Mouse (Mus musculus) right cerebral cortex, adult 18-20 months (tissue): Measurements from ENCODE around the gene Tufm.
"Not testable (repeated sequence)": the region's sequence is repeated elsewhere in the genome, so short reads cannot be mapped to it uniquely, and the experiment has no call there.

Source experiments
- DNase-seq: peaks from one replicate; pipeline ENCODE4 v3.0.0; 2022; ENCODE audit warnings: mixed read lengths

The Tufm gene

DNA sequence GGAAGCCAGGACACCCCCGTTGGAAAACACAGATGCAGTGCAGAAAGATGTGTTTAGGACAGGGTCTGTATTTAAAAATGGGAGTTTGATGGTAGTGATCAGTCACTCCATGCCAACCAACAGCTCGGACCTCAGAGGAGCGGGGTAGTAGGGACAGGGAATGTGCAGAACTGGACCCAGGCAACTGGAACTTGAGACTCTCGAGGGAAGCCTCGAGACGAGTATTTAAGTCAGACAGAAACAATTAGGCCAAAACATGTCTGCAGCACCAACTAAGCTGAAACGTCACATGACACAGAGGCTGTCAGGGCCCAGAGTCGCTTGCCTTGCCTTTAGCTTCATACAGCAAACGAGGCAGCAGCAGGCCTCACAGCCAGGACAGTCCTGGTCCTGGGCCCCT lies 21.0 kb upstream of the Tufm start:
- DNase-seq: no peak

DNA sequence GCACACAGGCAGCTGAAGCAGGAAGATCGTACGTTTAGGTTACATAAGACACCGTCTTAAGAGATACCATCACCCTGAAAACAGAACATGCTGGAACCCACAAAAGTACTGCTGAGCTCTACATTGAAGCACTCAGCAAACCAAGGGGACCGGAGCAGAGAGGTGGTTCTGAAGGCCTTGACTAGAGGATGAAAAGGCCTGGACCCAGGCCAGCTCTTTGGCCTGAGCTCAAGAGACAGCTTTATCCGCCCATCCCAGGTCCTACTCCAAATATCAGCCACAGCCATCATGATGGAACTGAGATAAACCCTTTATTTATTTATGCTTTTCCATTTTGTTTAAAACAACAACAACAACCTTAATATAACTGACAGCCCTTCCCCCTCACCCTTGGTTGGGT lies 20.5 kb upstream of the Tufm start:
- no peak for DNase-seq

DNA sequence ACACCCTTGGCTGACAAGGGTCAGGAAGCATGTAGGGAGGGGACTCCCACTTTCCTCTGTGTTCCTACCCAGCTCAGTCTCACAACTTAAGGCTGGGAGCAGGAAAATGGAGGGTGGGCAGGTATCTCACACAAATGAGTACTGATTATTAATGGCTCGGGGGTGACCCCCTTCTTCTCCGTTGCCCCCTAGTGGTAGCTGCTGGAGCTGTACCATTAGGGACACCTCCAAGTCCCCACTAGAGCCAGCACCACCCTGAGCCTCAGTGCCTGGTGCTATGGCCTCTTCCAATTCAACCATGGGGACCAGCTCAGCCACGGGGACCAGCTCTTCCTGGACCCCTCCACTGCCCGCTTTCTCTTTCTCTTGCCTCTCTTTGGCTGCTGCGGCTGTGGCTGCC lies 19.9 kb upstream of the Tufm start:
- no peak for DNase-seq

DNA sequence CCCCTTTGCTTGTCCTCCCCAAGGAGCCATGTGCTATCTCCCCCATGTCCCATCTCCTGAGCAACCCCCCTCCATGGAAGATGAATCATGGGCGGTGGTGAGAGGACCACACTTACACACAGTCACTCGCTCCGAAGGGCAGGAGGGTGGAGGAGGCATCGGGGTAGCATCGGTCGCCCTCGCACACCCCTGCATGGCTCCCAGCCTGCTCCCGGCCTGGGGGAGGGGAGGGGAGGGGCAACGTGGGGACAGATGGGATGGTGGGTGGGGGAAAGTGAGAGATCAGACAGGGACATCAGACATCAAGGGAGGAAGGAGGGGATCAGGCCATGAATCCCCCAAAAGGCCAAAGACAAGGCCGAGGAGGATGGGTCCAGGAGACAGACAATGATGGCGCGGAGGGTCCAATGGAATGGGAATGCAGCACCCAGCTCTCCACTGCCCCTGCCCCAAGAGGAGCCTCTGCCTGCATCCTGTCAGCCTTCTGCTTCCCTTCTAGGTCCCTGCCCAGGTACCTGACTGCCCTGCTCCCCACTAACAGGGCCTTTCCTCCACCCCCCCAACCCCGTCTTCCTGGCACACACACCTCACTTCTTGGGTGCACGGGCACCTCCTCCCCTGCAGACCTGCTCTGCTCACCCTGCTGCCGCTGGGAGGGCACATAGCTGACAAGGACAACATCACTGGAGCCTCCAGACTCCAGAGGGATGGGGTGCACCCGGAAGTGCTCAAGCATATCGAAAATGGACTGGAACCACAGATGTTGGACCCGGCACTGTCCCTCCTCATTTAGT lies 19.1 kb upstream of the Tufm start:
- no peak for DNase-seq

DNA sequence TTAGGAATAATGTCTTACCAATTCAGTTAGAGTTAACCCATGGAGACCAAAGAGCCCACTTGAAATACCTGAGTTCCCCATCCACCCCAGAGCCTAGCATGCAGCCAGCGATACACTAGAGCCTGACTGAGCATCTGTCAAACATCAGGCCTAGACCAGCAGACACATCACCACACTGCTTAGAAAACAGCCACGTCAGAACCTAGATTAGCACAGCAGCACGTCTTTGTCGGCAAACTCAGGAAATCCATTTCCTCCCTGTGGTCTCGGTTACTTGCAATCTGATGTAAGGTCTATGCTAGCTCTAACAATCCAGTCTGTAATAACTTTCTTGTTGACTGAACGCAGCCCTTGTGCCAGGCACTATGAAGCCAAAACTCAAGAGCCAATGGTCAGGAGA lies 17.1 kb upstream of the Tufm start:
- DNase-seq: no peak

DNA sequence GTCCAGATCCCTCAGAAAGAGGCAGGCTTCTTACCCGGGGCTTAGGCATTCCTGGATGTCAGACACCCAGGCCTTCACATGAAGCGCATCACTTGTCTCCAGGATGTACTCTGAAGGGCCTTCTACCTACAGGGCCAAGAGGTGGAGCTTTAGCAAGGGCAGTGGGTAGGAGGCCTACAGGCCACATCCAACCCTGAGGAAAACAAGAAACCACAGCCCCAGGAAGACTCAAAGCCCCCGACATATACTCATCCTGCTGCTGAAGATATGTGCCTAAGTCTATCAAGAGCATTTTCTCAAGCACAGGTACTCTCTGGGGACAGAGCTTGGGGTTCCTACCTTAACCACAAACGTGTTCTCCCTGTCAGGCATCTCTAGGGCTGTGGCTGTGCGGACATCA lies 15.8 kb upstream of the Tufm start:
- no peak for DNase-seq

DNA sequence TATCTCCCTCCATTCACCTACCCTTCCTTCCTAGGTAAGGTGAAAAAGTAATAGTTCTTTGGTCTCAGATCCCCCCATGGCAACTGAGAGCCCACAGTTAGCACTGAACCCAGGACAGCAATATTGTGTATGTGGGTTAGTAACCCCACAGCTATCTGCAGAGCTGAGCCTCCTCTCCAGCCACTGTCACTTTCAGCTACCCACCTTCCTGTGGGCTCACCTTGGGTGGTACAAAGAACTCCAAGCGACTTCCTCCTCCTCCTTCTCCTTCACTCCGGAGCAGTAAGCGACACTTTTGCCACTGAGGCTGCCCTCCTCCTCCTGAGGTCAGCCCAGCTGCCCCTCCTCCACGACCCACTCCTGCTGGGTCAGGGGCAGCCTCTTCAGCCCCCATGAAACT lies 15.3 kb upstream of the Tufm start:
- no peak for DNase-seq

DNA sequence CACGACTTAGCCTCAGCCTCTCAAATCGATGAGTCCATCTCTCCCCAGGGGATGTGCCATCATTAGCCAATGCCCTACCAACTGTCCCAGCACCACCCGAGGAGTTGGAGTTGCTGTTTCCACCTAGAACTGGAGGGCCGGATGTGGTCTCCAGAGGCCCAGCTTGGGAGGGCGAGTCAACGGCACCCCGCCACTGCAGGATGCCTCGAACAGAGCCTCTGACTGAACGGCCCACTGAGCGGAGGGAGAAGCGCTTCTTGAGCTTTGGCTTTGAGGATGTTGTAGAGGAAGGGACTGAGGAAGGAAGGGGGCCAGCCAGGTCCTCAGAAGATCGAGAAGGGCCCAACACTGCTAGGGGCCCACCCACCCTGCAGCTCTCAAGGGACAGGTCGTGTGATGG lies 14.9 kb upstream of the Tufm start:
- no peak for DNase-seq

DNA sequence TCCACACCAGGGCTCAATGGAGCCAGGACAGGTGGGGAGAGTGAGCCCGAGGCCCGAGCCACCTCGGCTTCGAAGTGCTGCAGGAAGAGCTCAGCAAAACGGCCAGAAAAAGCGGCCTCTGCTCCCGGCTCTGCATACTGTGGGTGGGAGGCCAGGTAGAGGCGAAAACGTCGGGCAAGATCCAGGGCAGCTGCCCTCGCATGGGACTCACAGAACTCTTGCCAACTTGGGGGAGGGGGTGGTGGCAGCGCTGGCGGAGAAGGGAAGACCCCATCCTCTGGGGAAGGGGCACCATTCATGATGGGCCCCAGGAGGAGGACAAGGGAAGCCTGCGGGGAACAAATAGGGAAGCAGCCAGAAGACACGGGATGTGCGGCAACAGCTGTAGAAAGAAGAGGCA lies 14.4 kb upstream of the Tufm start:
- no peak for DNase-seq

DNA sequence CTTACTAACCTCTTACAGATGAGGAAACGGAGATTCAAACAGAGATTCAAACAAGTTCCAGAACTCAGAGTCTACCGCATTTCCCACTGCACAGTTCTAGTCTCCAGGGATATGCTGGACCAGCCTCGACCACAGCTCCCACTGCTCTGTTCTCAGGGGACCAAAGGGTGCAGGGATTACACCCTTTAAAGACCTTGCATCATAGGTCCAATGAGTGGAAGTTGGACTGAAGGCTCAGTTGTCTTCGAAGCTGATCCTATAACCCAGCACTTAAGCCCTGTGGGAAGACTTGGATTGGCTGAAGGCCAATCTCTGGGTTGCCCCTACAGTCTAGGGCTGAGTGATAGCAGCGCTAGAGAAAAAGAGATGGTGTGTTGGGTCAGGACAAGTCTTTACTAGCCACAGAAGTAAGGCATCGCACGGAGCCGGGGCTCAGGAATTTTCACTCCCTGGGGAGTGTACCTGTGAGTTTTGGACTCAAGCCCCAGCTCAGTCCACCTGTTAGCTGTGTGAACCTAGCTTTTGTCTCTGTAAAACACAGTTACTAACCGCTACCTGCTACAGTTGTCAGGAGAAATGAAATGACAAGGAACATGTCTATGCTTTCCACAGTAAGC lies 13.6 kb upstream of the Tufm start:
- DNase-seq: no peak

DNA sequence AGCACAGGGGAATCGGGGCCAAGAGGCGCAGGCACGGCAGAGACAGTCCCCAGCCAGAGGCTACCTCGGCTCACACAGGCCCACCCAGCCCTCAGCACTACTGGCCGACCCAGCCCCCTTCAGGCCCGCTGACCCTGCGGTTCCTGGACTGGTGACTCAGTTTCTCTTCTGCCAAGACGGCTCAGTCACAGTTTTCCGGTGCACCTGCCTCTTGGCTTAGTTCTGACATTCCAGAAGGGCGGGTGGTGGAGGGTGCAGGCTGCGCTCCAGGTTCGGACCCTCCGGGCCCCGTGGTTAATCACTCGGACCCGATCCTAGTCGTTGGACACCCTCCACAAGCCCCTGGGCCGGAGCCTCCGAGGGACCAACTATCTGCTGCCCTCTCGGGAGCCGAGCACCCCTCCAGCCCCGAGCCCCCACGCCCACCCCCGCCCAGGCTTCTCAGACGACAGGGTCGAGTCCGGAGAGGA lies 12.6 kb upstream of the Tufm start:
- no peak for DNase-seq

DNA sequence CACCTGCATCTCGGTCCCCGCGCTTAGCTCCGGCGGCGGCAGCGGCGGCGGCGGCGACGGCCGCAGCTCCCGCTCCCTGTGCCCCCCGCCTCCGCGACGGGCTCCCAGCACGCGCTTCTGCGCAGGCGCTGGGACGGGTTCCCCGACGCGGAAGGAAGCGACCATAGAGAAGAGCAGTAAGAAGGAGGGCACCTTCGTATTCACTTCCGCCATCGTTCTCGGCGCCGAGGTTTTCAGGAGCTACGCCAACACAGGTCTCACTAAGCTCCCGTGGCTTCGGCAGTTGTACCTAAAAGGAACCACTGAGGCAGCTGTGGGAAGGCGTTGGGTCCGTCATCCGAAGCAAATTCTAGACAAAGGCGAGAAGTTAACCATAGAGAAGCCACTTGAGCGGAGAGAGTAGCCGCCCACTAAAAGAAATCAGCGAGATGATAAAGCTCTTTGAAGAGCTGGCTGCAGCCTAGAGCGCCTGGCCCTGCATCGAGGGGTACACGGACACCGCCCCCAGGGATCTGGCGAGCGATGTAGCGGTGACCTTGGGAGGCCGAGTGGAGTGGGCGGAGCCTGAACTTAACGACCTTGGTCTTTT lies 12.1 kb upstream of the Tufm start, which contains the start of gene Sh2b1:
Sh2b1 (minus strand) TSS at position 432 of the 589 bp plus-strand sequence.
- DNase-seq: peak; percentile 92

DNA sequence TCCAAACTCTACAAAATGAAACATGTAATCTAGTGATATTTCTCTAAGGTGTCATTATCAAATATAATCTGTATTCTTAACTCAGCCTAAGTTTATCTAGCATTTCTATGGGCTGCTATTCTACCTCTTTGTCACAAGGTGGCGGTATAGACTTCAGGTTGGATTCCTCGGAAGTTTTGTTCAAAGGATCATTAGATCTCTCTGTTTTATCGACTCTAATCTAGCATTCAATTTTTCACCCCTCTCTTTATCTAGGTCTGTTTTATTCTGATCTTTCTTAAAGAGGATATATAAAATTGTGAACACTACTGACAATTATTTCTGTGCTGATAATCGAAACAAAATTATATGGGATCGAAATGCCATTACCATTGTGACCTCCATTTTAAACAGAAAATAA lies 5.5 kb upstream of the Tufm start:
- DNase-seq: no peak

DNA sequence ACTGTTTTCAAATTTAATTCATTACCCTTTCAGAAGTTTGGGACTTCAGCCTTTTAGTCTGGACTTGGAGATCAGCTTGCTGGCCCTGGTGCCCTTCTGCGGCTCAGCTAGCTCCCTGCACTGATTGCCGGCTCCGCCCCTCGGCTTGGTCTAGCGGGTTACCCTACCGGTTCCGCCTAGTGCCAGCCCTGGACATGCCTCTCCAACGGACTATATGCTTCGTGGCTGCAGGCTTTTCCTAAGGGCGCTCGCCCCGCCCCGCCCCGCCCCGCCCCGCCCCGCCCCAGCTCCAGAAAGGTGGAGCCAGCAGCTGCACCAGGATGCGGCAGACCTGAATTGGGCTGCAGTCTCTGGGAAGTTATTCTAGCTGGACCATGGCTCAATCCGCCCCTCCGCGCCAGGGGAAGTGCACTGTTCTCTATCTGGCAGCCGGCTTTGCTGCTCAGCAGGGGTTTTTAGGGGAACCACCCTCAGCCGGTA lies 4.7 kb upstream of the Tufm start:
- DNase-seq: peak; percentile 73

DNA sequence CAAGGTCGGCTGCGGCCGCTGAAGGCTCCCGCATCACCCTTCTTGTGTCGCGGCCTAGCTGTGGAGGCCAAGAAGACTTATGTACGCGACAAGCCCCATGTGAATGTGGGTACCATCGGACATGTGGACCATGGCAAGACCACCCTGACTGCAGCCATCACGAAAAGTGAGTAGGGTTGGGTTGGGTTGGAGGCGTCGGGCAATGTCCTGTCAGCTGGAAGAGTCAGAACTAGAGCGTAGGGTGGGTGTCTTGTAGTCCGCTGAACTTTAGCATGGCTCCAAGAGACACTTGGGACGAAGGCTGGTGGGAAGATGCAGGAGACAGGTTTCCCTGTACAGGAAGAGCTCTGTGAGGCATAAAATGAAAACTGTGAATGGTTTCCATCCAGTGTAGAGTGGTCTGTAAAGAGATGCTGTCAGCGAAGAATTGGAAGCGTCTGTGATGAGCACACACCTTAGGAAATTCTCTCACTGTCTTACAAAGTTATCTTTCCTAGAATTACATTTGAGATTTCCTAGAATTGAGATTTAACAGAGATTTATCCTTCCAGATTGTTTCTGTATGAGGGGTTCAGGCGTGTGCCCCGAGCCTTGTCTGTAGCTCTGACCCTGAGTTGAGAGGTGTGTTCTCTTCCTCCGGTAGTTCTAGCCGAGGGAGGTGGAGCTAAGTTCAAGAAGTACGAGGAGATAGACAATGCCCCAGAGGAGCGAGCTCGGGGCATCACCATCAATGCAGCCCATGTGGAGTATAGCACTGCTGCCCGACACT lies 640 bp downstream of the Tufm start:
- DNase-seq: not testable (repeated sequence)

DNA sequence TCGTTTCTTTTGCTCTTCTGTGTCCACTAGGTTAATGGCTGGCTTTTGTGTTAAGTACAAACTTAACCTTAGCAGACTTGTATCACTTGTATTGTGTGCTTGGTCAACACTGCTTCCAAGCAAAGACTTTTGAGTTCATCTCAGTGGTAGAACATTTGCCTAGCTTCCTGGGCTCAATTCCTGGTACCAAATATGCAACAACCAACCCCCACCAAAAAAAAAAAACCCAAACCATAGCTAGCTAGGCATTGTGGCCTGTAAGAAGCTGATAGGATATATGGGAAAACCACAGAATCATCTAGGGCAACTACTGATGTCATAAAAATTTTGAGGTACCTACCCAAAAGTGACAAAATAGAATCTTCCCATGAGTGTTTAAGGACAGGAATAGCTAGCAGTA lies 3.8 kb downstream of the Tufm start:
- no peak for DNase-seq

DNA sequence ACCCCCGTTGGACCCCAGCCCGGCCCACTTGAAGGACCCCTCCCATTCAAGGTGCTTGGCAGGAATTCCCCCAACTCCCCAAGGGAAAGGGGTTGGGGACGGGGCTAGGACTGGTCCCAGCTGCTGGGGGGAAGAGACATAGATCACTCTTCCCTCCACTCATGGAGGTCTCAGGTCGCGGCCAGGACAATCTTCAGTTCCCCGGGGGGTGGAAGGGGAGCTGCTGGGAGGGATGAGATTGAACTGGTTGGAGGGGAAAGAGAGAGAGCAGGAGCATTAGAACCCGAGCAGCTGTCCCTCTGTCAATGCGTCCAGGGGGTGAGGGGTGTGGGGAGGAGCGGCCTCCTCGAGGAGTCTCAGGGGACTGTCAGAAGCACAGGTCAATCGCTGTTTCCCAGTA lies 4.8 kb downstream of the Tufm start:
- no peak for DNase-seq

DNA sequence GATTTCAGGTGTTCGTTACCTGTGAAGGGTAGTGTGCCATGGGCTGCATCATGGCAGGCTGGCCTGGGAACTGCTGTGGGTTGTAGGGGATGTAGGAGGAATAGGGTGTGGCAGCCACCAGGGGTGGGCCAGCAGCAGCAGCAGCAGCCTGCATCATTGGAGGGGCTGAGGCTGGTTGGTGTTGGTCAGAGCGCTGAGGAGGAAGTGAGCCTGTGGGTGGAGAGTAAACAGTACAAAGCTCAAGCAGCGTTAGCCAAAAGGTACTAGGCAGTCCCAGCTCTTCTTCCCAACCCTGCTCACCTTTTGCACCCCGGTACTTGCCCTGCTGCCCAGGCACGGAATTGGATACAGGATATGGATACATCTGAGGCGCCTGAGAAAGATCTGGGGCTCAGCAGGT lies 7.0 kb downstream of the Tufm start:
- DNase-seq: no peak

DNA sequence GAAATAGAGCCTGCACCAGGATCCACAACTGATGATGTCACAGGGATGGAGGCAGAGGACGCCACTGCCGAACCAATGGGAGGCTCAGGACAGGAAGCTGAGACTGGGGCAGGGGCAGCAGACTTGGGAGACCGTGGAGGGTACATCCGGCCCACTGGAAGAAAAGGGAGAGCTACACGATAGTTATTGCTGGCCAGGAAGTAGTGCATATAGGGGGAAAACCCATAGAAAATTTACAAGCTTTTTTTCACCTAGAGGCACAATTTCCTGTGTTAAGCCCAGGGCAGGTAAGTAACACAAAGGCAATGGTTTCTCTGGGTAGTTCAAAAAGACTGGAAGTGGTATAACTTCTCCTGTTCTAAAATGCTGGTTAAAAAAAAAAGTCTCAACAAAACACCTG lies 9.3 kb downstream of the Tufm start:
- no peak for DNase-seq

DNA sequence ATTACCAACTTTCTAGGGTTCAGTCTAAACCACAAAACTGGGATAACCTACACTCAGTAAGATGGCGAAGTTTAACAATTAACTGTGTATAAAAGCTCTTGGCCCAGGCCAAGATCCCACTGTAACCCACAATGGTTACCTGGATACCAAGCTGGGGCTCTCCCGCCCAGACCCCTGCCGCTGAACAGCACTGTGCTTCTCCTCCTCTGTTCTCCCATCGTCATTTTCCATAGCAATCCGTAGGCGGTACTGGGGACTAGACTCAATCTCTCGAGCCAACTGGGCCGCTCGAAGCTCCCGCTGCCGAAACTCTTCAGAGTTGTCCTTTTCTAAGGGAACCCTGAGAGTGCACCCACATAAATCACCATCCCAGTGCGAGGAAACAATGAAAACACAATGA lies 10.8 kb downstream of the Tufm start:
- no peak for DNase-seq

DNA sequence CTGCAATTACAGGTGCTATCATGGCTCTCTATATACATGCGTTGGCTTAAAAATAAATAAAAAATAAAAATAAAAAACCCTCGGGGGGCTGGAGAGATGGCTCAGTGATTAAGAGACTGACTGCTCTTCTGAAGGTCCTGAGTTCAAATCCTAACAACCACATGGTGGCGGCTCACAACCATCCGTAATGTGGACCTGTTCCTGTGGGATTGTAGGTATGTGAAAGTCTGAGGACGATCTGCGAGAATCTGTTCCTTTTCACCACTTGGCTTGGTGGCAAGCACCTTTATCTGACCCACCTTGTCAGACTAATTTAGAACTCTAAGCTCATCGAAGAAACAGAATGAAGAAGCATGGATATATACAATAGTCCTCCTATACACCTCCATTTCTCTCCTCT lies 12.3 kb downstream of the Tufm start:
- no peak for DNase-seq

DNA sequence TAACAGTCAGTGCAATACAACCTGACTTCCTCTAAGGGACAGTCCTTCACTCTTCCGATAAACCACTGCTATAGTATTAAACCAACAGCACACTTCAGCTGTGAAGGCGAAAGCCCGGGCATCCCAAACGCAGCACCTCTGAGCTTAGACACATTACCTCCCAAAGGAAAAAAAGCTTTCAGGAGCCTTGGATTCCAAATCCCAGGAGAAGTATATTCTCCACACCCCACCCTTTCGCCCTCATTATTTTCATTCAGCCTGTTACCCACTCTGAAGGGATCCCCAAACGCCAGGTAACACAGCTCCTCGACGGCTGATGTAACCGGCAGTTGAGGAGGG lies 14.5 kb downstream of the Tufm start:
- DNase-seq: no peak

DNA sequence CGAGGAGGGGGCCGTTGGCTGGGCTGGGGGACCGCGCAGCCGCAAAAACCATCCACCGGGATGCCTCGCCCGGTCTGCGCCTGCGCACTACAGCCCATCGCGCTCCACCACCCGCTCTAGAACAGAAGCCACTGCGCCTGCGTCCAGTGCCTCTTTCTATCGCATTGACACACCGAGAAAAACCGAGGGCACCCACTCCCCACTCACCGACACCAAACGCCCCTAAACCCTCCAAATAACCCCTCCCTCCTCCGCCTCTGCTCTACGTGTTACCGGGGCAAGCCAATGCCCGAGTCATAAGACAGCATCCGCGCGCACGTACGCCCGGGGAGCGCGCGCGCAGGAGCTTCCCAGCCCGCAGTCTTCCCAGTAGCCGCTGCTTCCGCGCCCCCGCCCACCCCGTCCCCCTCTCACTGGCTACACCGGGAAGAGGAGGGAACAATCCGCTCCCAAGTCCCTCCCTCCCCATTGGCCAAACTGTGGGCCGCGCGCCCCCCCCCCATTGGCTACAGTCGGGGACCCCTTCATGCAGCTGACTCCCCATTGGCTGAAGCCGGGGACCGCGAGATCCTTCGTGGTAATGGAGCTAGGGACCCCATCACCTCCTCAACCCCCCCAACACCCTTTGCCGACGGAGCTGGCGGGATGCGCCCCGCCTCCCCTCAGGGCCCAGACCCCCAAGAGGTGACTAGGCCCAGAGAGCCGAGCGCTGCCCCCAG lies 15.0 kb downstream of the Tufm start:
- peak; percentile 93 for DNase-seq
